Mouse (Mus musculus): ENCODE measurements around the gene Trim3. TPM values are rescaled to one million over a fixed set of nuclear protein-coding genes. Genes with fewer than 3 reads are reported as not detected.
A peak's percentile ranks its signal among the peaks of the same experiment; 100 is the strongest.

Gene Trim3
- polyA plus RNA-seq, 1 experiment: 66.9 TPM

GRCm38 (mm10) chr7:105634272-105634920 lies 1.0 kb upstream of the Trim3 start:
- peaks cover 33% of the 10 kb centered on the region for H3K4me1 ChIP-seq (ENCODE audit: control insufficient read depth, insufficient read depth, low read length)
- no peak overlapping the region for H3K4me3 ChIP-seq (ENCODE audit: insufficient read depth, low read length)
- TF ChIP-seq POLR2A (IDR thresholded peaks at IDR 0.05; ENCODE audit: borderline replicate concordance, low read depth, low read length) (no peak), CTCF (IDR thresholded peaks at IDR 0.05; ENCODE audit: low read depth, low read length) (no peak)
- no peak overlapping the region for H3K27ac ChIP-seq (ENCODE audit: insufficient read depth, low read depth, low read length)

GRCm38 (mm10) chr7:105633801-105634135 lies 397 bp upstream of the Trim3 start:
- Histone ChIP-seq H3K4me1 (ENCODE audit: control insufficient read depth, insufficient read depth, low read length) (peaks cover 35% of the 10 kb centered on the region), H3K27ac (ENCODE audit: insufficient read depth, low read depth, low read length) (no peak overlapping the region), H3K4me3 (ENCODE audit: insufficient read depth, low read length) (peak overlapping the region; percentile 96)
- TF ChIP-seq POLR2A (IDR thresholded peaks at IDR 0.05; ENCODE audit: borderline replicate concordance, low read depth, low read length): no peak
- no peak for TF ChIP-seq CTCF (IDR thresholded peaks at IDR 0.05; ENCODE audit: low read depth, low read length)

GRCm38 (mm10) chr7:105632551-105632972 lies 809 bp downstream of the Trim3 start:
- no peak overlapping the region for H3K27ac ChIP-seq (ENCODE audit: insufficient read depth, low read depth, low read length)
- peaks cover 43% of the 10 kb centered on the region for H3K4me1 ChIP-seq (ENCODE audit: control insufficient read depth, insufficient read depth, low read length)
- TF ChIP-seq POLR2A (IDR thresholded peaks at IDR 0.05; ENCODE audit: borderline replicate concordance, low read depth, low read length): no peak
- no peak for TF ChIP-seq CTCF (IDR thresholded peaks at IDR 0.05; ENCODE audit: low read depth, low read length)
- peak overlapping the region; percentile 96 for H3K4me3 ChIP-seq (ENCODE audit: insufficient read depth, low read length)

- peaks cover 49% of the 10 kb centered on the region for H3K4me1 ChIP-seq (ENCODE audit: control insufficient read depth, insufficient read depth, low read length)
Measured at GRCm38 (mm10) chr7:105628633-105629032, 4.7 kb downstream of the Trim3 start.

GRCm38 (mm10) chr7:105625397-105625796 lies 8.0 kb downstream of the Trim3 start:
- H3K27ac ChIP-seq (ENCODE audit: insufficient read depth, low read depth, low read length): no peak overlapping the region
- H3K4me3 ChIP-seq (ENCODE audit: insufficient read depth, low read length): no peak overlapping the region
- no peak for TF ChIP-seq POLR2A (IDR thresholded peaks at IDR 0.05; ENCODE audit: borderline replicate concordance, low read depth, low read length)
- no peak for TF ChIP-seq CTCF (IDR thresholded peaks at IDR 0.05; ENCODE audit: low read depth, low read length)
- H3K4me1 ChIP-seq (ENCODE audit: control insufficient read depth, insufficient read depth, low read length): peaks cover 36% of the 10 kb centered on the region

More at GRCm38 (mm10) chr7:105628633-105629032, 4.7 kb downstream of the Trim3 start:
- H3K27ac ChIP-seq (ENCODE audit: insufficient read depth, low read depth, low read length): no peak overlapping the region
- no peak overlapping the region for H3K4me3 ChIP-seq (ENCODE audit: insufficient read depth, low read length)
- TF ChIP-seq CTCF (IDR thresholded peaks at IDR 0.05; ENCODE audit: low read depth, low read length): no peak
- TF ChIP-seq POLR2A (IDR thresholded peaks at IDR 0.05; ENCODE audit: borderline replicate concordance, low read depth, low read length): no peak

- no peak for TF ChIP-seq POLR2A (IDR thresholded peaks at IDR 0.05; ENCODE audit: borderline replicate concordance, low read depth, low read length)
- no peak for TF ChIP-seq CTCF (IDR thresholded peaks at IDR 0.05; ENCODE audit: low read depth, low read length)
- peaks cover 7% of the 10 kb centered on the region for H3K4me1 ChIP-seq (ENCODE audit: control insufficient read depth, insufficient read depth, low read length)
- no peak overlapping the region for H3K4me3 ChIP-seq (ENCODE audit: insufficient read depth, low read length)
- no peak overlapping the region for H3K27ac ChIP-seq (ENCODE audit: insufficient read depth, low read depth, low read length)
Measured at GRCm38 (mm10) chr7:105621646-105622292, 11.6 kb downstream of the Trim3 start.

- Histone ChIP-seq H3K27ac (ENCODE audit: insufficient read depth, low read depth, low read length) (no peak overlapping the region), H3K4me3 (ENCODE audit: insufficient read depth, low read length) (no peak overlapping the region), H3K4me1 (ENCODE audit: control insufficient read depth, insufficient read depth, low read length) (0 out of 2 replicates have a peak, but pooled peaks cover 4% of the 10 kb centered on the region)
- TF ChIP-seq POLR2A (IDR thresholded peaks at IDR 0.05; ENCODE audit: borderline replicate concordance, low read depth, low read length): no peak
- no peak for TF ChIP-seq CTCF (IDR thresholded peaks at IDR 0.05; ENCODE audit: low read depth, low read length)
Measured at GRCm38 (mm10) chr7:105621053-105621452, 12.3 kb downstream of the Trim3 start.

- Histone ChIP-seq H3K27ac (ENCODE audit: insufficient read depth, low read depth, low read length) (no peak overlapping the region), H3K4me1 (ENCODE audit: control insufficient read depth, insufficient read depth, low read length) (0 out of 2 replicates have a peak, but pooled peaks cover 4% of the 10 kb centered on the region), H3K4me3 (ENCODE audit: insufficient read depth, low read length) (no peak overlapping the region)
- no peak for TF ChIP-seq CTCF (IDR thresholded peaks at IDR 0.05; ENCODE audit: low read depth, low read length)
- no peak for TF ChIP-seq POLR2A (IDR thresholded peaks at IDR 0.05; ENCODE audit: borderline replicate concordance, low read depth, low read length)
Measured at GRCm38 (mm10) chr7:105619701-105620100, 13.7 kb downstream of the Trim3 start.

- Histone ChIP-seq H3K4me1 (ENCODE audit: control insufficient read depth, insufficient read depth, low read length) (0 out of 2 replicates have a peak, but pooled peaks cover 4% of the 10 kb centered on the region), H3K4me3 (ENCODE audit: insufficient read depth, low read length) (no peak overlapping the region), H3K27ac (ENCODE audit: insufficient read depth, low read depth, low read length) (no peak overlapping the region)
- TF ChIP-seq POLR2A (IDR thresholded peaks at IDR 0.05; ENCODE audit: borderline replicate concordance, low read depth, low read length): no peak
- TF ChIP-seq CTCF (IDR thresholded peaks at IDR 0.05; ENCODE audit: low read depth, low read length): no peak
Measured at GRCm38 (mm10) chr7:105617810-105618209, 15.6 kb downstream of the Trim3 start.

GRCm38 (mm10) chr7:105616561-105616960 lies 16.8 kb downstream of the Trim3 start:
- Histone ChIP-seq H3K4me1 (ENCODE audit: control insufficient read depth, insufficient read depth, low read length) (no peaks in the 10 kb centered on the region), H3K4me3 (ENCODE audit: insufficient read depth, low read length) (no peak overlapping the region), H3K27ac (ENCODE audit: insufficient read depth, low read depth, low read length) (no peak overlapping the region)
- no peak for TF ChIP-seq POLR2A (IDR thresholded peaks at IDR 0.05; ENCODE audit: borderline replicate concordance, low read depth, low read length)
- TF ChIP-seq CTCF (IDR thresholded peaks at IDR 0.05; ENCODE audit: low read depth, low read length): no peak
